Mouse (Mus musculus) heart, adult 8-10 months (tissue): ENCODE measurements around the gene Ccdc107. TPM values are rescaled to one million over a fixed set of nuclear protein-coding genes. Genes with fewer than 3 reads are reported as not detected.

Experiments used
- DNase-seq: peaks from one replicate; pipeline ENCODE4 v3.0.0; 2022; ENCODE audit warnings: low spot score
- total RNA-seq, 4 experiments: library from RNA; stranded (reverse); gene quantifications; 2 replicates each; pipeline ENCODE4 v1.2.4; 2022

The Ccdc107 gene
- total RNA-seq: 10 to 100 TPM; 28.7 to 39.4 (median 32.4) TPM

DNA sequence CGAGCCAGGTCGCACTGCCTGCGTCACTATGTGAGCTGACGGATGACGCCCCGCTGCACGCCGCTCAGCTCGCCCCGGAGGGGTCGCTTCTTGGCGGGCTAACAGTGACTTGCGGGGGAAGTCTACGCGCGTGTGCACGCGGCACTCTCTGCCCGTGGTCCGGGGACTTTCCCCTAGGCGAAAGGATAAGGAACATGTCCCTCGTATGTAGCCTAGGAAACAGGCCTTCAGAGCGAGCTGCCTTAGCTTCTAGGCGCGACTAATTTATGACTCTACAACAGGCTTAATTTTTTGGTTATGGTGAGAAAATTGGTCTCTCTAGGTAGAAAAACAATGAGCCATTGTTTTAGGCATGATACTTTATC is at the start of gene Ccdc107:
Gene Ccdc107 (plus strand): TSS at position 80 of the 365 bp plus-strand sequence.
- peak; percentile 93 for DNase-seq

DNA sequence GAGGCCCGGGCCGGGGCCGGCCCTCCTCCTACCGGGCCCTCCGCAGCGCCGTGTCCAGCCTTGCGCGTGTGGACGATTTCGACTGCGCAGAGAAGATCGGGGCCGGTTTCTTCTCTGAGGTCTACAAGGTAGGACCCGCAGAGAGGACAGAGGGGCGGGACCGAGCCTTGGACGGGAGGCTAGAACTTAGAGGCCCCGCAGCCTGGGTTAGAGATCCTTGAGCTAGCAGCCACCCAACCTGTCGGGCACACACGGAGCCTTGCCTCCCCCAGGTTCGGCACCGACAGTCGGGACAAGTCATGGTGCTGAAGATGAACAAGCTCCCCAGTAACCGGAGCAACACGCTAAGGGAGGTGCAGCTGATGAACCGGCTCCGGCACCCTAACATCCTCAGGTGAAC is 49.2 kb upstream of the Ccdc107 start:
- no peak for DNase-seq

- no peak for DNase-seq
Measured at GRCm38 (mm10) chr4:43447251-43447650, 45.4 kb upstream of the Ccdc107 start.

DNA sequence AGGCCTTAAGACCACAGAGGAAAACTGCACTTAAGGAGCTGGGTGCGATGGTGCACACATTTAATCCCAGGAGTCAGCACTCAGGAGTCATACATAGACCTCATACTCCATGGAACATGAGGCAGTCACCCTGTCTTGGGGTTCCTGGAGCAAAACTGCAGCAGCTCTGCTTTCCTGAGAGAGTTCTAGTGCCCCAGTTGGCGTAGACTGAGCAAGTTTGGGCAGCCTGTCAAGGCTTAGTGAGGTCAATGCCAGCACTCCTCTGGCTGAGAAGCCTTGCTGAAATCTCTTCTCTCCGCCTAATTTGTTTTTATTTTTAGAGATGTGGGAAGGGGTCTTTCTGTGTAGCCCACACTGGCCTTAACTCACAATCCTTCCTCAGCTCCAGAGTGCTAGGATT is 44.1 kb upstream of the Ccdc107 start:
- no peak for DNase-seq

GRCm38 (mm10) chr4:43452315-43452714 is 40.4 kb upstream of the Ccdc107 start:
- DNase-seq: no peak

- no peak for DNase-seq
Measured at GRCm38 (mm10) chr4:43453413-43453812, 39.3 kb upstream of the Ccdc107 start.

- no peak for DNase-seq
Measured at GRCm38 (mm10) chr4:43454041-43454836, 38.5 kb upstream of the Ccdc107 start, which contains the start of gene Cd72. Gene Cd72 (minus strand): TSS chr4:43454628.

DNA sequence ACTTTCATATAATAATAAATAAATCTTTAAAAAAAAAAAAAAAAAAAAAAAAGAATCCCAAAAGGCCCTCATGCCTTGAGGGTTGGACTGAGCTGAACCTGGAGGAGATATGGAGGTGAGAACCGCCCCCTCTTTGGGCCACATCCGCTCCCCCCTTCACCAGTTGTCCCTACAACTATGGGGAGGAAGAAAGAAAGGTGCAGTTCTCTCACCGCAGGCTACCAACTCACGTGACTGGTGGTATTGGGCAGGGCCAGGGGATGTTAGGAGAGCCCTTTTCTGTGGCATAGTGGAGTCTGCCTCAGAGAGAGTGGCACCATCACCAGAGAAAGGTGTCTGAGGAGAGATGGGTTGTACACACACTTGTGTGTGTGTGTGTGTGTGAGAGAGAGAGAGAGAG is 36.2 kb upstream of the Ccdc107 start:
- DNase-seq: no peak

GRCm38 (mm10) chr4:43457124-43457523 is 35.6 kb upstream of the Ccdc107 start:
- no peak for DNase-seq

DNA sequence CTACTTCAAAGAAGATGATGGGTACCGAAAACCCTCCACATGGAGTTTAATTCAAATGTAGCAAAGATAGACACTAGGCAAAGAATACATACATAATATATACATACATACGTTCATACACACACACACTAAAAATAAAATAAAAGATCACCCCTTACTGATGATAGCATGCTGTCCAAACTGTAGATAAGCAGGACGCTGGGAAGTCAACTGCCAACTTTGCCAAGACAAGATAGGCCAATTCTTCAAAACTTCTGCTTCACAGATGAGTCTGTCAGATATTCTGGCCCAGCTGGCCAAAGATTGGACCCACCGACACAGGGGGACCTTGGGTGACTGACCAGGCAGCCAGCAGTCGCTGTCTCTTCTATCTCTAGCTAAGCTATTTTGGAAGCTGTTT is 29.6 kb upstream of the Ccdc107 start:
- DNase-seq: no peak

DNA sequence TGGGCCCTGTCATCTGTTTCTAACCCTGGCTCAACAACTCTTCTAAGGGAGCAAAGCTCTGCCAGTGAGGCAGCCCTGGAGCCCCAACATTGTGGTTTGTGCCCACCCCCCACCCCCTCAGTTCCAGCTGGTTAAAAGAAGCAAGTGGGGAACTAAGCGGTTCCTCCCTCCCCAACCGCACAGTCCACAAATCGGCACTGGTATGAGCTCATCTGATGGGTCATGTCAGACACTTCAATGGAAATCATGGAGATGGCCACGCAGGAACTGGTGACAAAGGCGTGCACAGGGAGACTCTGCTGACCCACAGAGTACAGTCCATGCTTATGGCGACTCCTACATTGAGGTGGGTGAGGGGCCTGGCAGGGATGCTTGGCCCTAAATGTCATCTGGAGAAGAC is 26.8 kb upstream of the Ccdc107 start:
- DNase-seq: no peak

DNA sequence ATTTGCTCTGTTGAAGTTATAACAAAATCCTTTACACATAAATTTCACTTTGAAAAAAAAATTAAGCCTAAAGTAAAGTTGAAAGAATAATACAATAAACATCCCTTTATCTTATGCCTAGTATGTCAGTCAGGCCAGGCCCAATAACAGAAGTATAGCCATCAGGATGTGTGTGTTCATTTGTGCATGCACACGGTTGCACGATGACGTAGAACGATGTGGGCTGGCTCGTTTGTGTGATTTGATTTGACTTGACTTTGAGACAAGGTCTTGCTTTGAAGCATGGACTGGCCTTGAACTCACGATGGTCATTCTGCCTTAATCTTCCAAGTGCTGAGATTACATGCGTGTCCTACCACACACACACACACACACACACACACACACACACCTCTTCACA is 25.8 kb upstream of the Ccdc107 start:
- DNase-seq: no peak

DNA sequence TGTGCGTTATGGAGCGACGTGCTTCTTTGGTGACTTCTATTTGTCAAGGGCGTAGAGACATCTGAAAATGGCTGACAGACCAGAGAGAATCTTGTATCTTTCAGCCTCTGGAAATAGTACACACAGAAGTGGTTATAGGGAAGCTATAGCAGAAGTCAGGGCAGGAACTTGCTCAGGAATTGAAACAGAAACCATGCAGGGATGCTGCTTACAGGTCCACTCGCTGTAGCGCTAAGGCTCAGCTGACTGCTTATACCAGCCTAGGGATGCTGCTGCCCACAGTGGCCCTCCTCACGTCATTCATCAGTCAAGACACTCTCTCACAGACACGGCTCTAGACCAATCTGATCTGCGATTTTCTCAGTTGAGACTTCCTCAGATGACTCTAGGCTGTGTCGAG is 22.4 kb upstream of the Ccdc107 start:
- DNase-seq: no peak

GRCm38 (mm10) chr4:43473636-43474035 is 19.1 kb upstream of the Ccdc107 start:
- DNase-seq: no peak

DNA sequence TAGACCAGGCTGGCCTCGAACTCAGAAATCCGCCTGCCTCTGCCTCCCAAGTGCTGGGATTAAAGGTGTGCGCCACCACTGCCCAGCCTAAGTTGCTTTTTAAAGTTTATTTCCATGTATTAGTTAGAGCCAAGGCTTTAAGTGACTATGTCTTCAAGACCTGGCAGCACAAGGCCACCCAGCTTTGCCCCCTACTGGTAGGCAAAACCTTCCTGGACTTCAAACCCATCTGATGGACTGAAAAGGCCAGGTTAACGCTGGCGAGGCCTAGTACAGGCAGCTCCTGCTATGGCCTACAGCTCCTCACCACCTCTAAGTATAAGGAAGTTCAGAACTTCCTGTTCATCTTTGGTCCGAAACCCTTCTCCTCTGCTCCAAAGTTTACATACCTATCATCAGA is 16.1 kb upstream of the Ccdc107 start:
- no peak for DNase-seq

GRCm38 (mm10) chr4:43477857-43478533 is 14.7 kb upstream of the Ccdc107 start:
- DNase-seq: peak; percentile 92

DNA sequence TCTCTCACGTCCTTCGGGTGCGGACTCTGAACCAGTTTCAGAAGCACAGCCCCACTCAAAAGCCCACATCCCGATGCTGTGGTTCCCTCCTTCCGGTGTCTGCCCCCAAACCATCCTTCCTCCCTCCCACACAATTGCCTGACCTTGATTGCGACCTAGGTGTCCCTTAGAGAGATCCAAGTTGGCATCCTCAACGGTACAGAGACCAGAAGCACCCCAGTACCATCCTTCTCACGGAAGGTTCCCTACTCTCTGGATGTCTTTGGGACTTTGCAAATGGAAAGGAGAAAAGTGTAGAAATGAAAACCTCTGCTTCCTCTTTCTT is 14.2 kb upstream of the Ccdc107 start:
- no peak for DNase-seq

- DNase-seq: peak; percentile 52
Measured at GRCm38 (mm10) chr4:43478906-43479832, 13.5 kb upstream of the Ccdc107 start.

- no peak for DNase-seq
Measured at GRCm38 (mm10) chr4:43480985-43481384, 11.7 kb upstream of the Ccdc107 start.

- DNase-seq: no peak
Measured at GRCm38 (mm10) chr4:43481894-43482456, 10.7 kb upstream of the Ccdc107 start.

DNA sequence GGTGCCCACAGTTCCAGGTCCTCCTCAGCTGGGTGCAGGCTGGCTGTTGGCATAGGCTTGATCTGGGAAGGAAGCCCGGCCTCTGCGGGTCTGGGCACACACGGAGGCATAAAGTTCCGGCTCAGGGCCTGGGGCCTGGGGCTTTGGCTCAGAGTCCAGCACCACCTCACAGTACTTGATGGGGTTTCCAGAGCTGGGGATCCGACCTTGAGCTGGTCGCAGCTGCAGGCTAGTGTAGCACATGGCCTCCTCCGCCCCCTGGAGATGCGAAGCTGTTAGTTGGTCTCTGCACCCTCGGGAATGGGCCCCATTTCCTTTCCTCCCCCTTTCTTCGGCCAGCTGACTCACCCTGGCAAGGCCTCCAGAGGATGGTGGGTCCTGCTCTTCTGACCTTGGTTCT is 10.1 kb upstream of the Ccdc107 start:
- no peak for DNase-seq

GRCm38 (mm10) chr4:43483535-43484091 is 9.1 kb upstream of the Ccdc107 start, which contains the start of gene Sit1:
Gene Sit1 (minus strand): TSS chr4:43483734.
- no peak for DNase-seq
